Mouse (Mus musculus): Measurements from ENCODE around the gene Cisd1.
A peak's percentile ranks its signal among the peaks of the same experiment; 100 is the strongest.

DNA sequence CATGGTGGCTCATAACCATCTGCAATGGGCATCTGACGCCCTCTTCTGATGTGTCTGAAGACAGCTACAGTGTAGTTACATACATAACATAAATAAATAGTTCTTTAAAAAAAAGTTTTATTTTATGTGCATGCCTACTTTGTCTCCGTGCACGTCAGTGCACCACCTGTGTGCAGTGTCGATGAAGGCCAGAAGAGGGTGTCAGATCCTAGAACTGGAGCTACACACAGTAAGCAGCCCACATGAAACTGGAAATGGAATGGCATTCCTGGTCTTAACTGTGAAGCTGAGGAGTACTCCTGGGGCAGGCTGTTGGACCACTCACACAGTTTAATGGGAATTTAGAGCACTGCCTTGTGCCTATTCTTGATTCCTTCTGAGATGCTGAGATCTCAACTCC, 12.4 kb downstream of the Cisd1 start:
- no peak for TF ChIP-seq EP300 (IDR thresholded peaks at IDR 0.05; ENCODE audit: low read depth)
- peak; percentile 40; the same call in 1 of the 2 replicates for TF ChIP-seq CTCF (IDR thresholded peaks at IDR 0.05; ENCODE audit: low read depth)

Measured in liver, embryonic 14.5 days (tissue).